Mouse (Mus musculus): ENCODE measurements at regions not wholly inside any gene's neighbourhood (a gene's known extent, or its start where the extent isn't known, plus 50 kb on each side); places are given as distances from the start of the nearest gene placed in this dataset.

DNA sequence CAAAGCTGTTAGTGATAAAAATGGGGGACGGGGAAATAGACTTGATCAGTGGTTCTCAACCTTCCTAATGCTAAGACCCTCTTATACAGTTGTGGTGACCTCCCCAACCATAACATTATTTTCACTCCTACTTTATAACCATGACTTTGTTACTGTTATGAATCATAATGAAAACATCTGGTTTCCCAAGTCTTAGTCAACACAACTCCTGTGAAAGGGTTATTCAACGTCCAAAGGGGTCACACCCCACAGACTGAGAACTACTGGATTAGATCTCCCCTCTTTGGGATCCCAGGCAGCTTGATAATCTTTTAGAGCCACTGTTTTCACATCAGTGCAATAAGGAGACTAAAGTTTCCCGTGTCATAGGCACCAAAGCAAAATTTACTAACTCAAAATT lies 141.1 kb upstream of the Fndc3a start:
- no peak for DNase-seq

DNA sequence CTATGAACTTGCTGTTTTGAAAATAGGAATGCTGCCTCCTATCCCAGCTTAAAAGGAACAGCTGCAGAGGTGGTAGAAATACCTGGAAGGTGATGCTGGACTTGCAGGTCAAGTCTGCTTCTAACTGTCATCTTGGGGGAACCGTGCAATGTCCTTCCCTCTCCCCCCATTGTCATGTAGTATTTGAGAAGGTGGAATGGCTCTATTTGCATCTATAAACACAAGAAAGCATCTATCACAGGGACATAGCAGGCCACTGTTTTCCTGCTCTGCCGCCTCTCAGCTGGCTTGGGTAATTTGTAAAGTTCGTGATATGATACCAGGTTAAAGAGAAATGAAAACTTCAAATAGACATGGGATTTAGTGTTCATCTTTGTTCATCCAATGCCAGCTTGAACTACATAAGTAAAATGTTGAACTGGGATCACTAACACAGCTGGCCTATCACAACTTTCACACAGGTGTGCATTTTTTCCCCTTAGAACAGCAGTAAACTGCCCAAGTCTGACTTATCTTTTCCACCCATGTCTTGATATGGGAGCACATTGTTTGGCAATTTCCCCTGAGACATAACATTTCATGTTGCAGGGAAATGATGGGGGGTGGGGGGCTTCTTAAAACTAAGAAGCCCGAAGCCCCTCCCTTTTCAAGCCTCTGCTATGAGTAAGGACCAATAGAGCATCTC lies 138.6 kb upstream of the Fndc3a start:
- DNase-seq: no peak

DNA sequence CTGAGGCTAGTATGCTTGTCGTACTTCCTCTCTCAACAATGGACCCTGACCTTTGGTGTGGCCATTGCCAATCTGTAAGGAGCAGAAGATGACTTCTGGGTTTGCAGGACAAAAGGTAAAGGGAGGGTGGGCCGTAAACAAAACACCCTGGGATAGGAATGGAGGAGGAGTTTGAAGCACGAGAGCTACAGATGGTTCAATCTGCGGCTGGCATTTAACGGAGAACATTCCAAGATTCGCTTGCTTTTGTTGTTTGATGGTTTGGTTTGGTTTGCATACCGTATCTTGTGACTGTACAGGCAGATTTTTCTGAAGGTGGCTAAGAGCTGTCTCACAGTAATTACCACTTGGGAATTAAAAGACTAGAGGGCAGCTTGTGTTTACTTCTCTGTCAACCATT lies 137.7 kb upstream of the Fndc3a start:
- no peak for DNase-seq

DNA sequence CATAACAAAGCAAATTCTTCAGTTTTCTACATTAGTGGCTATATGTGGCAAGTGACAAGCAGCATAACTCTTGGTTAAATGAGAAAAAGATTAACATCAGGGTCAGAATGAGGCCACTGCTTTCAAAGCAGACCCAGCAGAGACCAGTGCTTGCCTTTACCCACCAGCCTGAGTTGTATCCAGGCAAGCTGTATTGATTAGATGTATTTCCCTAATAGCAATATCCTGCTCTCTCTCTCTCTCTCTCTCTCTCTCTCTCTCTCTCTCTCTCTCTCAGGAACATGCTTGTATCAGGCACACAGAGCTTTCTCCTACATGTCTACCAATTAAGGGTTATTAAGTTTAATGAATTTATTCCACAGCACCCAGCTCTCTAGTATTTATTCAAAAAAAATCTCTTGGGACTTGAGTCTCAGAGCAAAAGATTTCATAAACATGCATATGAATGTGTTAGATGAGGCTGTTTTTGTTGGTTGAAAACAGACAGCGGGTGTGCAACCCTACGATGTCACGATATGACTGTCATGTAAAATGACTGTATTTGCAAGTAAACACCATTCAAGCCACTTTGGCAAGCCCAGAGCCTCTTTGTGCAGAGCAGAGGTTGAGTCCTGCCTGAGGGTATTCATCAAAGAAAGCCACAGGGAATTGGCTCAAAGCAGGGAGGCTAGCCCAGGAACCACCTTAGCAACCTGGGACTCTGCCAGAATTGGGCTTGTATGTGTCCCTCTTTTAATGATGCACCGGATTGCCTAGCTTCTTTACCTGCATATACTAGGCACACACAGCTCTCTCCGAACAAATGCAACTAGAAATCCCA lies 136.0 kb upstream of the Fndc3a start:
- no peak for DNase-seq

DNA sequence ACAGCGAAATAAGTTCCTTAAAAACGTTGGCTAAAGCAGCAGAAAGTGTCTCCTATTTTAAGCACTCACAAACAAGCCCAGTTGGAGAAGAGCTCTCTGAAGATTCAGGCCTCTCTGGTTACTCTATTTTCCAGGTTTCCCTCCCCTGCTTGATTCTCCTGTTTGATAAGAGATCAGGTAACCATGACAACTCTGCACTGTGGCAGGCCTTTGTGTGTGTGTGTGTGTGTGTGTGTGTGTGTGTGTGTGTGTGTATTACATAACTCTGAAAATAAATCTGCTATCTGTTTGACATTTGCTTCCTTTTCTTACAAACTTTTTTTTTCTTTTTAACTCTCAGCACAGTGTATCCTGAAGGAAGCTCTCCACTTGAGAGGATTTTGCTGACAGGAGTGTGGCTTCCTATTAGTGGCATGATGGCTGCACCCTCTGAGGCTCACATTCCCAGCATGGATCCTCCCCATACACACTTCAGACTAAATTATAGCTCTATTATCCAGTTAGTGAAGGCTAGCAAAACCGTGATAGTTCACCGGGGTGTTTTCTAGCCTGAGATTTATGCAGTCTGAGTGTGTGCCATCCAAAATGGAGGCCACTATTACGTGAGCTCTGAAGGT lies 135.1 kb upstream of the Fndc3a start:
- no peak for DNase-seq

GRCm38 (mm10) chr14:72841753-72842152 lies 131.9 kb upstream of the Fndc3a start:
- DNase-seq: no peak

- DNase-seq: no peak
Measured at GRCm38 (mm10) chr14:72835158-72835557, 125.4 kb upstream of the Fndc3a start.

- DNase-seq: no peak
Measured at GRCm38 (mm10) chr14:72829261-72829660, 119.5 kb upstream of the Fndc3a start.

- DNase-seq: no peak
Measured at GRCm38 (mm10) chr14:72825549-72825948, 115.7 kb upstream of the Fndc3a start.

DNA sequence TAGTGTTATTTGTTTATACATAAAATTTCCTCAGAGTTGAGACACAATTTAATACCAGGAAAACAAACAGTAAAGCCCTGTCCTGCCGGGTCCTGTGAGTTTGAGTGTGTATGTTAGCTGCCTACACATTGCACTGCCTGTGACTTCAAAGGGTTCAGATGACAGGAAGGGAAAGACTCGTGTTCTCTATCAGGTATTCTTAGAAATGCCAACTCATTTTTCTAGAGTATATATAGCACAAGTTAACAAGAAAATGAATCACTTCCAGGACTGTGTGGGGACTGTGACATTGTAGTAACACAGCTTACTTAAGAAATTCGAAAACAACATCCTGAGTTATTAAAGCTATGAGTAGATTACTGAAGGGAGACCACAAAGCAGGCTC lies 112.4 kb upstream of the Fndc3a start:
- DNase-seq: no peak

DNA sequence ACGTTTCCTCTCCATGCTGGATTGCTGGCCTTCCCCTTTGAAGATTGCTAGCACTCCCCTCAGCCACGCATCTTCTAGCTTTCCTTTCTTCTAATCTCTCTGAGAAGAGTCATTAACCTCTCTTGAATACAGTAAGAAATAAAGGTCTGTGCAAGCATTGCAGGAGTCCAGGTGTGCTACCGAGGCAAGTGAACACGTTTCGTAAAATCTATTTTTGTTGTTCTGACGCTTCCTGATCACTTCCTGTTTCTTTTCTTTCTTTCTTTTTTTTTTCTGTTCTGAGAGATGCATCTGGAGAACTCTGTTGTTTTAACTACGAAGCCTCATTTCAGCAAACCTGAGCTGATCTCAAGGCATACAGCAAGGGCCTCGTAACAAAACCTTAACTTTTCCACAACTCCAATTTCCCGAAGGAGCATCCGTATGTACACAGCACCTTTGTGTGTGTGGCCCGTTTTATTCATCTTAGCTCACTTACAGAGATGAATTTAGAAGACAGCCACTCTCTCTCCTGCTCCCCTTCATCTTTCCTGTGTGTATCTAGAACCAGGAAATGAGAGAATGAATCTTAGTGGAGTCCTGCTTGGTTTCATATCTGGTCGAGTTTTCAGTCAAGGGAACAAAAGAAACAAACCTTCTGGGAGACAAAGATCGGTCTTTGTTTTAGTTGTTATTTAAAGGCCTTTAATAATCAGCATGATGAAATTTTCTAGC lies 111.9 kb upstream of the Fndc3a start:
- DNase-seq: no peak

DNA sequence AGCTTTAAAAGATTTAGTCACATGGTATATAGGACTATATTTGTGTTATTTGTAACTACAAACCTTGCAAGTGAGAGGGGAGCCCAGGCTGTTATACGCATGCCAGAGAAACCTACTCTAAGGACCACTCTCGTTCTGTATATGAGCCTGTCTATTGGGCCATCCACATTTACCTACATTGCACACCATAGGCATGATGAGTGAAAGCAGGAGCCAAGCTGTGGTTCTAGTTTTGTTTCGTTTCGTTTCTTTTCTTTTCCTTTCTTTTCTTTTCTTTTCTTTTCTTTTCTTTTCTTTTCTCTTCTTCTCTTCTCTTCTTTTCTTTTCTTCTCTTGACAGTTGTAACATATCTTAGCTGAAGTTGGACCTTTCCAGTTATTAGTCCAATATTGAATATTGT lies 109.2 kb upstream of the Fndc3a start:
- no peak for DNase-seq

DNA sequence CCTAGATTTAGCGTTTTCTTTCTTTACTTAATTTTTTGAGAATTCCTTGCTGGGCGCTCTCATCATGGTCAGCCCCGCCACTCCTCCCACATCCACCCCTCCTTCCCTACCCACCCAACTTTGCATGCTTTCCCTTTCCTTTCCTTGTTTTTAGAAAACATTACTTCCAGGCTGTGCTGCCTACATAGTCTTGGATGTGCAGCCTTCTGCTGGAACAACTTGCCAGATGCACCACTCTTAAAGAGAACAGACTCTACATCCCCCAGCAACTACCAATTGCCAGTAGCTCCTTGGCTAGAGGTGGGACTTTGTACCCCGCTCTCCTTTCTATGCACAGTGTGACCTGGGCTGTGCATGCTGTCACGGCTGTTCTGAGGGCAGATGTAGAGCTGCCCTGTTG lies 108.0 kb upstream of the Fndc3a start:
- DNase-seq: no peak

DNA sequence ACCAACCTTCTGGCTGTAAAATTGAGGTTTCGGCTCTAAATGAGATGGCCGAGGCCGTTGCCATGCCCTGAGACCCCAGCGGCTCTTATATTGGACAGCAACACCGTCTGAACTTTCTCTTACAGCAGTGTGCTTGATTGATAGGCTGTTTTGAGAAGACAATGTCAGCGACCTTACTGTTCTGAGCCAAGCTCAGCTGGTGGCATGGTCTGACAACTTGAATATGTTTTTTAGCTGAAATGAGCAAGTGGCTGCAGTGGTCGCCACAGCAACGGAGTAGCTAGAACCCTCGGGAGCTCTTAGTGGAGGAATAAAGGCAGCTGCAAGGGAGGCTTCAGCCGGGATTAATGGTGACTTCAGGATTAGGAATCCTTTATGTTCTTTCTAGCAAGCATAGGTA lies 107.0 kb upstream of the Fndc3a start:
- DNase-seq: no peak

- DNase-seq: no peak
Measured at GRCm38 (mm10) chr14:72809138-72809537, 99.3 kb upstream of the Fndc3a start.

DNA sequence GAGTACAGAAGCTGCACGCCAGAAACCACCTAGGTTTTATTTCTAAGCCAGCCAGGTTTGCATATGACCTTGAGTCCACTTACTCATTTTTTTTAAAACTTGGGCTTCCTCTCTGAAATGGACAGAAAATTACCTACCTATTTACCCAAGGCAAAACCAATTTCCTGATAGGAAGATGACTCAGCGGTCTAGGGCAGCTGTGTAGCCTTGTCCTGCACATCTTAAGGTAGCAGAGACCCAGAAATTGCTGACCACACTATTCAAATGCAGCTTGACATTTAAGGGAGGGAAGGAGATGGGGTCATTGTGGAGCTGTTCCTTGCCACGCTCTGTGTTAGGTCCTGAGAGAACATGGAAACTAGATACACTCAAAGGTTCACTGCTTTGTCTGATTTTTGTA lies 98.1 kb upstream of the Fndc3a start:
- DNase-seq: no peak

GRCm38 (mm10) chr14:72807286-72807685 lies 97.5 kb upstream of the Fndc3a start:
- no peak for DNase-seq

- no peak for DNase-seq
Measured at GRCm38 (mm10) chr14:72806598-72806997, 96.8 kb upstream of the Fndc3a start.

GRCm38 (mm10) chr14:72803579-72803978 lies 93.8 kb upstream of the Fndc3a start:
- no peak for DNase-seq

- no peak for DNase-seq
Measured at GRCm38 (mm10) chr14:72790654-72791053, 80.9 kb upstream of the Fndc3a start.

GRCm38 (mm10) chr14:72786929-72787328 lies 77.1 kb upstream of the Fndc3a start:
- DNase-seq: no peak

GRCm38 (mm10) chr14:72783248-72783647 lies 73.4 kb upstream of the Fndc3a start:
- DNase-seq: no peak

GRCm38 (mm10) chr14:72779446-72779845 lies 69.6 kb upstream of the Fndc3a start:
- no peak for DNase-seq

DNA sequence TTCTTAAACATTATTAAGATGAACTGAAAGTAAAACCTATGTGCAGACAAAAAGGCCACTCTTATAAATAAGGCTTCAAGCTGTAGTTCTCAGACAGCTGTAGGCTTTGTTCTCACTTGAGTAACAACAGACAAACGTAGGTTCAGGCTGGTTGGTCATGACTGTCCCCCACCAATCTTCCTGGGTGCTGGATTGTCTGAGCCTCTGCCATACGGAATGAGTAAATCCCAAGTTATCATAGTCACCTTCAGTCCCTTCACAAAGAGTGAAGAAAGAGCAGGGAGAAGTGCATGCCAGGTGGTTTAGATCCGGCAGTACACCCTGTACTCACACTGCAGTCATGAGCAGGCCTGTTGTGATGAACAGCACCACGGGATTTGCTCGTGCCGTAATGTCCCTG lies 69.0 kb upstream of the Fndc3a start:
- no peak for DNase-seq

All from cerebellum, adult 9-10 months (tissue).